Mouse (Mus musculus) lung, adult 2 months (tissue): Measurements from ENCODE around the gene Lingo2.

ENCODE experiments used
- CTCF ChIP-seq: fragments of 200-500 bp; IDR thresholded peaks from 2 replicates; pipeline ENCODE4 v1.5.1; 2011; ENCODE audit warnings: mild to moderate bottlenecking, low read length, control low read depth; ENCODE audit not compliant: insufficient read depth
- POLR2A ChIP-seq: fragments of 200-500 bp; IDR thresholded peaks from 2 replicates; pipeline ENCODE4 v1.6.1; 2011; ENCODE audit warnings: low read depth, mild to moderate bottlenecking, control low read depth, low read length, borderline replicate concordance; ENCODE audit errors: extremely low read depth

DNA sequence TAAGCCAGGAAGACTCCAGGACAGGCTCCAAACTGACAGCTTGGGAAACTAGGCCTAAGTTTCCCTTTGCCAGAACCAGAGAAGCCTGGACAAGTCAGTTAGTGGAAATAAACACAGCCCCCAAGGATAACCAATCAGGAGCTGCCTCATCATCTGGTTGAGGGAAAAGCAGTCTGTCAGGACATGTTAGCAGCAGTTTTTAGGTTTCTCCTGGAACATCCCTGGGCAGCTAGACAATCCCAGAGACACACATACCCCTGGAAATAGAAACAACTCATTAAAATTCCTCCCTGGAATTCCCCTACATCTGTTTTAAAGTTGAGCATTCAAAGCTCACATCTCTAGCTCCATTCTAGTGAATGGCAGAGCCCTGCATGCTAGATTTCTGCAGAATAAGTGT lies 76.8 kb downstream of the Lingo2 start:
- no peak for TF ChIP-seq CTCF
- TF ChIP-seq POLR2A, result no peak
